Mouse (Mus musculus) cerebellum, adult 9-11 months (tissue): ENCODE measurements at regions not wholly inside any gene's neighbourhood (a gene's known extent, or its start where the extent isn't known, plus 50 kb on each side); places are given as distances from the start of the nearest gene placed in this dataset.

Experiments
- DNase-seq: peaks from one replicate; pipeline ENCODE4 v3.0.0; 2022

- DNase-seq = no peak
Observed at GRCm38 (mm10) chr6:48136851-48137250, 50.5 kb upstream of the Zfp746 start.
